Mouse (Mus musculus) ES-CJ7 (cell line): ENCODE data around the gene Cyp27a1.

Source experiments
- DNase-seq: peaks from one replicate; pipeline ENCODE4 v3.0.0; 2011; ENCODE audit warnings: low read depth, low spot score

The Cyp27a1 gene

DNA sequence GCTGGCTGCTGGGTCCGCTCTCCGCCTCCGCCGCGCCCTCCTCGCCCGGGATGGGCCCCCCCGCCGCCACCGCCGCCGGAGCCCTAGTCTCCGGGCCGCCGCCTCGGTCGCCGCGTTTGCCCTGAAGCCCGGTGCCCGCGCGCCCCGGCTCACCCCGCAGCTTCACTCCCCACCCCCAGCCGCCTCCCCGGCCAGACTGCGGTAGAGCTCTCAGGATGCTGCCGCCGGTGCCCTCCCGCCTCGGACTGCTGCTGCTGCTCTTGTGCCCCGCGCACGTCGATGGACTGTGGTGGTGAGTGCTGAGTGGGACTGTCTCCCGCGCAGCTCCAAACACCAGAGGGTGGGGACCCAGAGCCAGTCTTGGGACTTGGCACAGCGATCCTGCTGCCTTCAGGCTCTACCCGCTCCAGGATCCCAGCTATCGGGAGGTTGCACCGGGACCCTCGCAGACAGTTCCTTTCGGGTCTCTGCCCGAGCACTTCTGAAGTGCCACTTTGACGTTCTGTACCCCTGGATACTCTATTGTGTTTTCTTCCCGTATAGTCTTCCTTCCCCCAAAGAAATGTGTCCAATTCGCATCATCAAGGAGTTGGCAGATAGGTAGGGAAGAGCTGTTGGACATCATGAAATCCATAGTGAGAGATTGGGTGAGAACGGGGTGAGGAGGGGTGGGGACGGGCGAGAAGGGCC lies 58.7 kb downstream of the Cyp27a1 start:
- peak; percentile 51 for DNase-seq

DNA sequence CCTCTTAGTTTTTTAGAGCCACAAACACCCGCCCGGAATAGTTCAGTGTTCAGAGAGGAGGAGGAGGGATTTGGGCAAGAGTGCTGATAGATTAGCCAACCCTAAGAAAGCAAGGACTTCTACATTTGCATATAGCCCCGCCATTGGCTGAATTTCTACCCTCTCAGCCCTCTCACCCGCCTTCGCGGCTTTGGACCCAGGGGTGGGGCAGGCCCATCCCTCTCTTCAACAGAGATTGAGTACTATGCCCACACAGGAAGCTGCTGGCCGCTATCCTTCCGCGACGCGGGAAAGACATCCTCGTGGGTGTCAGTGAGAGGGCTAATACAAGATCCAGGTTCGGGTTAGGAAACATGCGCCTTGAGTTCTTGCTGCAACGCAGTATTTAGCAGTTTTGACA lies 59.8 kb downstream of the Cyp27a1 start:
- peak; percentile 93 for DNase-seq

- no peak for DNase-seq
Measured at GRCm38 (mm10) chr1:74774062-74774461, 60.7 kb downstream of the Cyp27a1 start.

DNA sequence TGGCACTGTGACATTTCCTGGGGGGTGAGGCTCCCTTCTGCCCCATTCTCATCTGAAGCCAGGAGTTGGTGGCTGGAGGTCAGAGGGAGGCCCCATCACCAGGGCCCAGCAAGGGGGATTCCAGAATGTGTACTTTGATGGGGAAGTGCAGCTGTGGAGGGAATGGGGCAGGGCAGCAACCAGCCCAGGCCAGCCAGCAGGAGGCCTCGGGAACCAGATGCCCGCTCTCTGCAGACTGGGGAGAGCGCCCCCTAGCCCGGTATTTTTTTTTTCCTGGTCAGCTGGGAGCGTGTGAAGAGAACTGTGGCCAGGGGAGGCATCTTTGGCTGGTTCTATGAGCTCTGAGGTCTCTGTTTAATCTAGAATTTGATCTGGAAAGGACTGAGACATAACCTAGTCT lies 62.4 kb downstream of the Cyp27a1 start:
- peak; percentile 60 for DNase-seq

- DNase-seq, result peak; percentile 87
Measured at GRCm38 (mm10) chr1:74778934-74779486, 65.6 kb downstream of the Cyp27a1 start.

DNA sequence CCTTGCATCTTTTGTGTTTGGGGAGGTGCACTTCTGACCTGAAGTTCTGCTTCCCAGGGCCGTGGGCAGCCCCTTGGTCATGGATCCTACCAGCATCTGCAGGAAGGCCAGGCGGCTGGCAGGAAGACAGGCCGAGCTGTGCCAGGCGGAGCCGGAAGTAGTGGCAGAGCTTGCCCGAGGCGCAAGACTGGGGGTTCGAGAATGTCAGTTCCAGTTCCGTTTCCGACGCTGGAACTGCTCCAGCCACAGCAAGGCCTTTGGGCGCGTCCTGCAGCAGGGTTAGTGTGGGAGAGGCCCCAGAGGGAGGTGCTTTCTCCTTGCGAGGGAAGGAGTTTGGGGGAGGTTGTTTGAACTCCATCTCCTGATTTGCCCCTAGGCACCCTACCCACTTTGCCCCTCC lies 68.7 kb downstream of the Cyp27a1 start:
- DNase-seq, result no peak

DNA sequence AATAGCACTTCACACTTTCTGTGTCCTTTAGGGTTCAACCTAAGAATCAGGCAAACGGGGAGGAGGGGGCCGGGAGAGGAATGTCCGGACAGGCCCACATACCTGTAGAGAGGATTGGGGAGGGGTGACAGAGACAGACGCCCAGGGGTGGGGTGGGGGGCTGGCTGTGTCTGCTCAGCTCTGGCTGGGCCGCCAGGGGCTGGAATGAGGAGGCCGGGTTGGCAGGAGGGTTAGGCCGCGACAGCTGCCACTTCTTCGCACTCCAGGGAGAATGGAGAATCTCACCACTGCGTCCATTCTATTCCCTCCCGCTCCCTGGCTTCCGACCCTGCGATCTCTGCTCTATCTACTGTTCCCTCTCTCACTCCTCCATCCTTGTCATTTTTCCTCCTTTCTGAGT lies 70.2 kb downstream of the Cyp27a1 start:
- DNase-seq, result no peak

- peak; percentile 93 for DNase-seq
Measured at GRCm38 (mm10) chr1:74784041-74784759, 70.8 kb downstream of the Cyp27a1 start.
